Mouse (Mus musculus): ENCODE measurements at regions not wholly inside any gene's neighbourhood (a gene's known extent, or its start where the extent isn't known, plus 50 kb on each side); places are given as distances from the start of the nearest gene placed in this dataset.

DNA sequence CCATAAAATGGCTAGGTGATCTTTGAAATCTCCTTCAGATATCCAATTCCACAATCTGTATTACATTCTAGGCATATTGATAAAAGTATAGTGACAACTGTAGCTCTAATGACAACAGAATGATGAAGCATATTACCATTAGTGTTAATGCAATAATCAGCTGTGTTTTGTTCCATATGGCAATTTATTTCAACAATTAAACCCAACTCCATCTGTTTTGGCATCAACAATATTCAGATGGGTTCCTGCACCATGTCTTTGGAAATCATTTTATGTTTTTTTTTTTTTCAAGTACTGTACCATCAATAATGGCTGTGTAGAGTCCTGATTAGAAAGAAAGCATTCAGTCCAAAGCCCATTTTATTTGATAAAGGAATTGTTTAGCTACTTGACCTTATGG, 498.5 kb upstream of the Tmpo start:
- TF ChIP-seq USF1 (IDR thresholded peaks at IDR 0.05; ENCODE audit: low read depth) = no peak
- no peak for TF ChIP-seq POLR2A (IDR thresholded peaks at IDR 0.05; ENCODE audit: insufficient read length, low read depth)

Measured in myocyte (in vitro differentiated cells).